Mouse (Mus musculus) olfactory bulb, adult 2 months (tissue): Measurements from ENCODE around the gene Rbm8a.

Experiments
- CTCF ChIP-seq: fragments of 200-500 bp; IDR thresholded peaks from 2 replicates; pipeline ENCODE4 v1.5.1; 2012; ENCODE audit warnings: low read depth, mild to moderate bottlenecking, low read length, moderate library complexity; ENCODE audit not compliant: insufficient read depth
- POLR2A ChIP-seq: fragments of 200-500 bp; IDR thresholded peaks from 2 replicates; pipeline ENCODE4 v1.6.1; 2012; ENCODE audit warnings: mild to moderate bottlenecking, low read depth, low read length, moderate library complexity; ENCODE audit not compliant: insufficient read depth

GRCm38 (mm10) chr3:96623201-96623600 lies 6.5 kb upstream of the Rbm8a start:
- TF ChIP-seq CTCF (no peak), POLR2A (no peak)
